Mouse (Mus musculus) adrenal gland (tissue): ENCODE measurements around the gene Fh1.

Source experiments
- intact Hi-C: fragments of 180-260 bp; cut with DNase I; formaldehyde crosslinking; loops from one replicate; pipeline ENCODE4 v1.15.1; 2025

Fh1 gene

DNA sequence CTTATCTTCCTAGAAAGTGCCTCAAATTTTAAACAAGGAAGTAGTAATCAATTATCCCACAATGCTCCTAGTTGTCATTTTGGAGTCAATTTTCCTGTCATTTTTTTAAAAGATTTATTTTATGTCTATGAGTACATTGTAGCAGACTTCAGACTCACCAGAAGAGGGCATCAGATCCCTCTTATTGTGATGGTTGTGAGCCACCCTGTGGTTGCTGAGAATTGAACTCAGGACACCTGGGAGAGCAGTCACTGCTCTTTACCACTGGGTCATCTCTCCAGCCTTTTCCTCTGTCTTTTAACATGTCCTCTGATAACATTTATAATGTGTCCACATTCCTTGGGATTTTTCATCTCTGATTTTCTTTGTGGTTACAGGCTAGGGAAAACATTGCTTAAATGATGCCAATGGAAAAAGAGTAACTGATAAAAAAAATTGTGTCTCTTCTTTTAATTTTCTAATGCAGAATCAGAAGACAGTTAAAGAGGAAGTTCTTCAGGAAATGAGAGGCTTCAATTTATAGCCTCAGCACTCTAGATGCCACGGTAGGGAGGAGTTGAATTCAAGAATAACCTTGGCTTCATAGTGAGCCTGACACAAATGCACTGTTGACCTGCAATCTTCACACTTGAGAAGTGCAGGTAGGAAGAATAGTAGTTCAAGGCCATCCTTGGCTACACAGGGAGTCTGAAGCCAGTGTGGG lies 706 bp upstream of the Fh1 start:
- intact Hi-C loops = loop anchor here (2.0 to 5.0 kb wide), 2 partner anchors 67 to 256 kb away; partner anchors contain the start of genes Chml, Exo1 and Opn3

DNA sequence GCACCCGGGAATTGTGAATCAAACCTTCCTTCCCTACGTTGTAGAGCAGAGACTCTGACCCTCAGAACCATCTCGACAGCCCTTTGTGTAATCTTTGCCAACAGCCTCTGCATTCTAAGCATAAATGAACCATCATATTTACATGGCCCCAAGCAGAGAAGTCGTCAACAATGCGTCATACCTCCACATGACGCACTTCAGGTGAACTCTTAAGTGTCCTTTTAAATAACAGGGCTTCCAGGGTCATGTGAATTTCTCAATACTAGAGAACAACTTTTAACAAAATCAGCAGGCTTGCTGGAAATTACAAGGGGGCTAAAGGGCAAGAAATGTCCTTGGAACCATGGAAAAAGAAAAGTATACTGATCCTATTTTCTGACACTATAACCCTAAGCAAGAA lies 1.8 kb downstream of the Fh1 start:
- intact Hi-C loops = no loop called here

DNA sequence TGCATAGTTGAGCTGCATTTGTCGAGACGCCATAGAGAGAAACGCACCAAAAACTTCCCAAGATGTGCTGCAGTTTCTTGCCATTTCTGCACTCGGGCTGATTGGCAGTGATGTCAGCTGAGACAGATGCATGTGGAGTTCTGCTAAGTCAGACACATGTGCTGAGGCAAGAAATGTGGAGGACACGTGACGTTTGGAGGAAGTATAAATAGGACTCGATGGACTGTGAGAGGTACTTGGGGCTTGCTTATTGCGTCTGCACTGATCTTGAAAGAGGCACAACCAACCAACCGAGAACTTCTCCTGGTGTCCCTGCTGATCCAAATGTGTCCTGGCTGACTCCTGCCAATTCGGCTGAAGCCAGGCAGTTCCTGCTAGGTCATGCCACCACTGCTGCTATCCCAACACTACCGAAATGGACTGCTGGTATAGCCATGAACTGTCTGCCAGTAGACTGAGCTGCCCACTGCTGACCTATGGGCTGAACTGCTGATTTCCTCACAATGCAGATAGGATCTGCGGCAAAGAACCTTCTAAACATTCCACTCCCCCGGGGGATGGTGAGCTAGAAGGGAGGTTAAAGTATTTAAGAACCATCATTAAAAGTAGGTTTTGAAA lies 5.5 kb downstream of the Fh1 start, which contains the start of gene Kmo:
Gene Kmo (plus strand): TSS at position 568 of the 618 bp plus-strand sequence.
- intact Hi-C loops = no loop called here

DNA sequence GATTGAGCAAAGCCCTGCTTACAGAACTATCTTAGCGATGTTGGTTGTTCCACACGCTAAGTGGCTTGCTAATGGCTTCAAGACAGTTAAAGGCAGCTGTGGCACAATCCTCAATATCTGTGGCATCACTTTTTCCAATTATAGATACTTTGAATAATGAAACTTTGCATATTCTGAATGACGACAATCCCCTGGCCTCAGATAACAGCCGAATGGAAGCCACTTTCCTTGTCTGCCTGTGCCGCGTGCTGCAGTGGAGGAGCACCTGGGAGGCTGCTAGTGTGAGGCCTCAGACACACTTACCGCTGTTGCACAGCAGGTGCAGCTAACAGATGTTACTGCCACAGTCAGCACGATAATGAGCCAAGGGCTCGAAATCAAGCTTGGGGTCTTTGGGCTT lies 10.4 kb downstream of the Fh1 start:
- intact Hi-C loops = no loop called here

DNA sequence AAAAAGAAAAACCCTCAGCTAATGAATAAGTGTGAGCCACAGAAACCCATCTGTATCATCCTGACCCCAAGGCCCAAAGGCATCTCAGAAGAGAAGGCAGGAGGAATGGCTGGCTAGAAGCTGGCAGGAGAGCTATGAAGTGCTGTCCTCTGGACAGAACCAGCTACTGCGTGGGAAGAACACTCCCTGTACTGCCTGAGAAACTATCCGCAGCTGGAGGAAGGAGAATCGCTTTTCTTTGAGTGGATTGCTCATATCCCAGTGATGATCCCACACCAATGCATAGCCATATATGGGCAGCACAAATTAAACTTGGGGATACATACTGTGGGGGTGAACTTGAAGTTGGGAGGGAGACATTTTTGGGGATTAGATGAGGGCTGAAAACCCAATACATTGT lies 16.7 kb downstream of the Fh1 start:
- intact Hi-C loops = loop anchor here (10.0 kb wide), 1 partner anchor 554 kb away; no protein-coding TSS in a partner anchor

DNA sequence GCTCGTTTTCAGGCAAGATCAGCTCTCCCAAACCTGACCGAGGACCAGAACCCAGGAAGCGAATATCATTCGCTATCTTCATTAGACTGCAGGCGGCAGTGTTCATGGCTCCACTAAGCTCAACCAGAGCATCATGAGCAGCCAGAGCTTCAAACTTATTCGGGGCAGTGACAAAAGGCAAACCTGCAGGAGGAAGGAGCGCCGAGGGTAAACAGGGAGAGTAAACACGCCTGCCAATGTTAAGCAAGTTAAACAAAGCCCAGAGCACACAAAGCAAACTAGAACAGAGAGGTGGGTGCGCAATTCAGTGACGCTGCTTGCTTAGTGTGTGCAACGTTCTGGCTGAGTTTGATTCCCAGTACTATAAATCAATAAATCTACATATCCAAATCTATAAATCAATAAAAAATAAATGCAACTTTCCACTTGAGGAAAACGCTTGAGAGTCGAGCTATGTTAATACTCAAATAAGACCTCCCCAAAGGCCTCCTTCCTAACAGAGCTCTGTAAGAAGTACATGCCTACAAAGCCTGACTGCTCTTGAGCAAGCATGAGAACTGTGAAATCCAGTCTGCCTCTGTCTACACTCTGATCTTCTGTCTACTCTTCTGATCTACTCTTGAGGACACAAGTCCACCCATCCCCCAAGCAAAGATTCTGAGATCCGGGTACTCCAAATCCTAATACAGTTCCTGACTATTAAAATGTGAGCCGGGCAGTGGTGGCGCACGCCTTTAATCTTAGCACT lies 17.4 kb downstream of the Fh1 start:
- intact Hi-C loops = loop anchor here (10.0 kb wide), 1 partner anchor 553 kb away; no protein-coding TSS in a partner anchor

DNA sequence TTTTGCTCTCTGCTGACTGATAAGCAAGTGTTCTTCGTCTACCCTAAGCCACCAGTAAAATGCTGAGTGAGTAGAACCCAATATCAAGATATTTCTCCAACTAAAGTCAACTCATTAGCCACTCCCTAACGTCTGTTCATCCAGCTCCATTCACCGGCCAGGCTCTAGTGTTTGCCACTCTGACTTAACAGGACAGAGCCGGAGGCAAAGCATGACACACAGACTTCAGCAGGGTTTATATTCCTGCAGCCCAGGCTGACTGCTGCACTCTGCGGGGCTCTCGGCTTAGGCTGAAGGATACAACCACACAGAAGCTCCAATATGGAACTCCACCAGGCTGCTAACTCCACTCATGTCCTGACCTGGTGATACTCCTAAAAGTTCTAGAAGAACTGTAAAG lies 18.1 kb downstream of the Fh1 start:
- intact Hi-C loops = loop anchor here (10.0 kb wide), 1 partner anchor 553 kb away; no protein-coding TSS in a partner anchor

DNA sequence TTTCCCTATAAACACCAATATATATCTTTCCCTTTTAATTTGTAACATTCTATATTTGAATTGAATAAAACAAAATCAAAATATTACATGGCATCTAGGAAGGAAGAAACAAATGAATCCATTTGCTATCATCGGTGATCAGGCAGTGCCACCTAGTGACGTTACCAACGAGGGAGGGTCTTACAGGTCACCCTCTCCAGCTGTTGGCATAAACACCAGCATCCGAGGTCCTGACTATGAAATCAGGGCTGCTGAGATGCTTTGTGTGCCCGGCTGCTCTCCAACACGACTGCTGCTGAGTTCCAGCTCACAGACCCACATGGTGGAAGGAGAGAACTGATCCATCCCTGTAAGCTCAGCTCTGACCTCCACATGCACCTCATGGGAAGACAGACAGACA lies 22.0 kb downstream of the Fh1 start:
- intact Hi-C loops = loop anchor here (5.0 to 10.0 kb wide), 2 partner anchors 486 to 549 kb away; no protein-coding TSS in a partner anchor

DNA sequence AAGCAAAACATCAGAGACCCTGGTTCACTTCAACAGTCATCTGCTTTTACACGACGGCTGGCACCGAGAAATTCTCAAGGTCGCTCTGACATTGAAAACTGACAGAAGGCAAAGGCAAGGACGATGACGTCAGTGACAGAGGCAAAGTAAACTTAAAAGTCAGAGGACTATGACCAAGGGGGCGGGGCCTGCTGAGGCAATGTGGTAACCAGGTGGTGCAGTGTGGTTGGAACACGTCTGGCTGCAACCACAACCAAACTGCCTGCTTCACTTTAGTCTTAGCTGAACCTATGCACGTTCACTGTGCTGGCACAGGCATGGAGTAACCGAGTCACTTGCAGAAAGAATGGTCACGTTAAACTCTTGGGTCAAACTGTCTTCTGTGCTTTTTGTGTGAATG lies 23.2 kb downstream of the Fh1 start:
- intact Hi-C loops = loop anchor here (5.0 to 10.0 kb wide), 2 partner anchors 485 to 547 kb away; no protein-coding TSS in a partner anchor

DNA sequence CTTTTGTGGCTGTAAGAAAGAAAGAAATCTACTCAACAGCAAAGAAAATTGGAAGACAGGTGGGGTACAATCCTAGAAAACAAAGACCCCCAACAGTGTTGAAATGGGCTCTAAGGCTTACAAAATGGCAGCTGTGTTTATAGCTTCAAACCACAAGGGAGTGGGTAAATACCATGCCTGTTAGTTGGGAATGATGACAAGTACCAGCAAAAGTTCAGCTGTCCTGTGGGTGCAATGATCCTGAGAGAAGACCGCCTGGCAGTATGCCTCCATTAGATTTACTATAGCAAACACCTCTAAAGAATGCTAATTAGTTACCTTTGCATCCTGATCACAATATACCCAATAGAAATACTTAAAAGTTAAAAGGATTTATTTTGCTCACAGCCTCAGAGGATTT lies 32.6 kb downstream of the Fh1 start:
- intact Hi-C loops = no loop called here

DNA sequence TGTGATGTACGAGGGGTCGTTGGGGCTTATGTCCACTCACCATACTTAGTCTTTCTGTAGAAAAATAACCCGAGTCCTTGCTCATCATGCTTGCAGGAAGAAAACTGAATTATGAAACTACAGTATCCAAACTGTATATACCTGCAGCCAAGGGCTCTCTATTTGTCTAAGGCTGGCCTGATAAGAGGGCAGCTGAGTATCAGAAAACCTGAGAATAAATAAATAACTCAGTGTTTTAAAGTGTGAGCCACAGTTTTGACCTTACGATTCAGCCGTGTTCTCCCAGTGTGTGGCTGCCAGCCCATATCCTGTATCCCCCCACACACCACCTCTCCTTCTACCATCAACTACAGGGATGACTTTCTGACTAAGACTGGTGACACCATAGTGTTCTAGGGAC lies 38.8 kb downstream of the Fh1 start:
- intact Hi-C loops = no loop called here

DNA sequence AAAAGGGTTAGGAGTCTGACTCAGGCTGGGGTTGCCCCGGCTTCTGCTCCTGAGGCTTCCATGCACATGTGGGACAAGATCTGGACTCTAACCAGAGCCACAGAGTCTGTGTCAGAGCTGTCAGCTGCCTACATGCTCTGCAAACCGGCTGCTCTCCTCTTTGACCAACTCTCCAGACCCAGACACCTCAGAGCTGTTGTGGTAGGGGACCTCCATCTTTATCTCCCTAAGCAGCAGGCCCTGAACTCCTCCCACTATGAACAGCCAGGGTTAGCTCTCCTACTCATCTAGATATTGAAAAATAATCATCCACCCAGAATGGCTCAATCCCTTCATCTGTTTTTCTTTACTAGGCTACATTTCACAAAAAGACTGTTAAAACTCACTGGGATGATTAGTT lies 40.2 kb downstream of the Fh1 start:
- intact Hi-C loops = no loop called here

DNA sequence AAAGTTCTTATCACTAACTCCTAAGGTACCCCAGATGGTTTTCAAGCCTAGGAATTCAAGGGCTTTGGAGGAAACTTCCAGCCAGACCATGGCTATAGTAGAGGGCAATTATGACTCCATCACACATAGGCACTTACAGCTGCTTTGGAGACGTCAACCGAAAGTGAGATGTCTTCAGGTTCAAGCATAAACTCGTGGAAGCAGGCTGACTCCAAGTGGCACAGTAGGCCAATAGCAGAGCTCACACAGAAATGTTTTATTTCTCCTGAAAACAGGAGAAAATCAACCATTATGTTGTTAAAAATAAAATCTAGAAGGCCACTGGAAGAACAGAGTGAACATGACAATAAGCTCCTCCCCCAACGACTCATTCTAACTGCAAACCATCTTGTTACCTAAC lies 42.6 kb downstream of the Fh1 start:
- intact Hi-C loops = no loop called here

DNA sequence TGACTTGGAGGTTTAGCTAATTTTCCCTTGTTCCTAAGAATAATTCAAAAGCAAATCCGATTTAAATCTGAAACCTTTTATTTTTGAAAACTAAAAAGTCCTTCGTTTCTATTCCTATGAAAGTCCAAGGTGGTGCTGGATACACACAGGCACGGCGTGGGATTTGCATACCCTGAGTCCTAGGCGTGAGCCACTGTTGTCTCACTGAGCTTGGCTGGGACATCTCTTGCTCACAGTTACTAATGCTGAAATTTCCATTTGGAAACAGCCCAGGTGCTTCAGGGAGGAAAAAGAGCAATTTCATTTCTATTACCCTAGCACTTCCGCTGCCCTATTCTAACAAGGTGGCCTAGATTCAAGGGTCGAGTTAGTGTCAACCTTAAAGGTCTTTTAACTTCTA lies 45.1 kb downstream of the Fh1 start:
- intact Hi-C loops = no loop called here

DNA sequence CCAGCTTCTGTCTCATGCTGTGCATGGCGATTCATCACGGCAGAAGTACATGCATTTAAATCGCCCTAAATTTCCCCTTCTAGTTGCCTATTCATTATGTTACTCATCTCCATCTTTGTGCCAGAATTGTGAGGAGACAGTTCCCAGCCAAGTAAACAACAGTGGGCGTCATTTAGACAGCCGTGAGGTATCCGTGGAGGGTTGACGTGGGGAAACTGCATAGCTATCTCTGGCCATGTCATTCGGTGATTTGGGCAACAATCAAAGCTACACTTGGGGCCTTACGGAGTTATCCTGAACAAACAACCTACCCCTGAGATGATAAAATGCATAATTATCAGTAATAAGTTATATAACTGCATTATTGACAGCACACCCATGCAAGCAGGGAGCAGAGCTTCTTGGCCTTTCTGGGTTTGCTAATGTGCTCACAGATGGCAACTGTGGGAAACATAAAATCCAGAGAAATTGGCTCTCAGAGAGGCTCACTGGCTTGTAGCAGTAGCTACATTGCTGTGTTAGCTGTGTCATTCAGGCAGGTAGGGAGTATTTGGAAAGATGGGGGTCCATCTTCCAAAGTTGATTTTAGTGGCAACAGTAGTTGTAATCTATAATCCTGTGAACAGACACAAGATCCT lies 45.7 kb downstream of the Fh1 start:
- intact Hi-C loops = no loop called here

DNA sequence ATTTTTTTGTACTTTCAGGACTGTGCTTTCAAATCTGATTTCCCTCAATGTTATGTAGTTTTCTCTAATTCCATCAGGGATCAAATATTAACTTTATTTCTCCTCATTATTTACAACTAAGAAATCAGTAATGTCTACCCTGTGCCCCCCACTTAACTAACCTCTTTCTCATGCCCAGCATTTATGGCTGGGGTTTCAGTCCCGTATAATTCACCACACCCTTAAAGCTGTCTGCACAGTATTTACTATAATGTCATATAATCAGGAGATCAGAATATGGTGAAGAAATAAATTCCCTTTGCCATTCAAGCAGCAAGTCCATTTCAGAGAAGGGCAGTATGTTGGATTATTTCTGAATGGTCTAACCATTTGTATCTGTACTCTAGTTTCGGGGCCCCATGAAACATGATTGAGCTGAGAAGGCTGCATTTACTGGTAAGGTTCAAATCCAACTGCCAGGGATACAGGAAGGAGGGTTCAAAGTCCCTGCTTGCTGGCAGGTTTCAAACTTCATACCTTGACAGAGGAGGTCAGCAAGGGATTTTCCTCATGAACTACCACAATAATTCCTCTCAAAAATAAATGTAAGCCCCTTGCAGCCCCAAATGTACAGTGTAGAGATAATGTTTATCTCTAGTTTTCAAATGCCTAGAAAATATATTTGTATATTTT lies 46.9 kb downstream of the Fh1 start:
- intact Hi-C loops = no loop called here

DNA sequence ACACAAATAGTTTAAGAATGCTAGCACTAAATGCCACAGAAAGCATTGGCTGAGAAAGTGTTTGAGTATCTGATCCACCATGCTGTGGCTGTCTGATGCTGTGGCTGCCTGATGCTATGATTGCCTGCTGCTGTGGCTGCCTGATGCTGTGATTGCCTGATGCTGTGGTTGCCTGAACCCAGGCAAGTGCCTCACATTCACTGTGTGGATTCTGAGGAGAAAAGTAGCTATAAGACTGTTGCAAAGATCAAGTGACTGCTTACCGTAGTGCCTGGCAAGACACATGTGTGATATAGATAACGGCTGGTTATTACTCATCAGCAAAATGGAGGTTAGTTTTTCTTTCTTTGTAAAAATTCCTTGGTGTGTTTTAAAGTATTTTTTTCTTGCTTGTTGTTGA lies 51.3 kb downstream of the Fh1 start:
- intact Hi-C loops = no loop called here

DNA sequence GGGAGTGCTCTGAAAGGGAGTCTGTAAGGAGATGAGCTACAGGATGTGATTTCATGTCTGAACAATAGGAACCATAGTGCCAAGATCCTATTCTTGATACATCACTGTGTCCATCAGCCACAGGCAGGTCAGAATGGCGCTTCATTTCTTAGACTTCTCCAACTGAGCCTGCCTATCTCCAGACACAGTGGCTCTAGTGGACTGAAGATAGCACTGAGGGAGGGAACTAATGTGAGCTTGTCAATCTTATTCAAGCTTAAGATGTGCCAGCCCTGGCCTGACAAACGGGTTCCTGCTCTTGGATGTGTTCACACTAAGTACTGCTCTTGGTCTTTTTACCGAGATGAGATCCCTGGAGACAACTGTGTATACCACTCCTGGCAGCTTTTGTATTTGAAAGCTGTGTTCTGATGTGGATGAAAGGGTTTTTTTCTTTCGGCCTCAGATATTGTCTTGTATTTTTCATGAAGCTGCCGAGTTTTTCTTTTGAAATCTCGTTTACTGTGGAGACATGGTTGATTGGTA lies 59.8 kb downstream of the Fh1 start:
- intact Hi-C loops = loop anchor here (10.0 kb wide), 1 partner anchor 661 kb away; no protein-coding TSS in a partner anchor

DNA sequence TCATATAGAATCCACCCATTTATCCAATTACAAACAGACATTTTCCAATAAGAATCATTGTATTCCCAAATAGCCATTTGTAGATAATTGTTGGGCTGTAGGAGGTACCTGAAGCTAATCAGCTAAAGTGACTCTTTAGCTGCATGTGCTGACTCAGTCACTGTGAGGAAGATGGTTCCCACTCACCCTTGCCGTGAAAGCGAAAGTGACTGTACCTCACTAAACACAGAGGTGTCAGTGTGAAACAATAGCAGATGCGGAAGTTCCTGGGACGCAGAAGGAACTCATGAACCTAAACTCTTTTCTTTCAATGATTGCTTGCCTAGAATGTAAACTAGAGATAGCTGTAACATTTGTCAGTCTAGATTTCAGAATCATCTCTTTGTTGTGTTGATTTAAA lies 61.1 kb downstream of the Fh1 start:
- intact Hi-C loops = loop anchor here (10.0 kb wide), 1 partner anchor 660 kb away; no protein-coding TSS in a partner anchor

DNA sequence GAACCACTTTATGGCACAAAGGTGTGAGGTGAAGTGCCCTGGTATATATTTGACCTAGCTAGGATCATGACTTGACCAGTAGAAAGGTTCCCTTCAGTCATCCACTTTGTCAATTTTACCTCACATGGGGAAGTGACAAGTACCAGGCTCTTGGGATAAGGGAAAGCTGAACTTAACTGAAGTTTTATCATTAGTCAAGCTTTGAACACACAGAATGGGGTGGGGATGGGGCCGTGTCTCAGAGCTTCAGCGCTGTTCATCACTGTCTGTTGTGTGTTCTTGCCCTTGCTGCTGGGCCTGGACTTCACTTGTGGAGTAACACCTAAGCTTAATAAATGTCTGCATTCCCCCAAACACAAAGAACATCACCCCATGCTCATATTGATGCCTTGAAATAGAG lies 63.1 kb downstream of the Fh1 start:
- intact Hi-C loops = loop anchor here (10.0 kb wide), 1 partner anchor 658 kb away; no protein-coding TSS in a partner anchor
